In genomic region chr2:48948841-48949584, GRCm38 (mm10) we compare ENCODE assay signal across 8 mouse cellular contexts. TPM values are rescaled to one million over a fixed set of nuclear protein-coding genes. Genes with fewer than 3 reads are reported as not detected.
DNase-seq lines count a peak whose midpoint lies in the region; ATAC-seq and TF ChIP-seq lines count a peak whose summit lies in the region.

Gene Mbd5 (plus strand): TSS chr2:48949508.

- no peaks in the 10 kb centered on the region for H3K36me3 ChIP-seq in ES-Bruce4 (ENCODE audit: control insufficient read depth, insufficient read depth, low read length, poor library complexity, severe bottlenecking)
- no peaks in the 10 kb centered on the region for H3K36me3 ChIP-seq in forebrain, embryonic 13.5 days (ENCODE audit: poor library complexity, severe bottlenecking)
- no peaks in the 10 kb centered on the region for H3K36me3 ChIP-seq in liver, postnatal 0 days (replicated peaks; ENCODE audit: insufficient read depth, low read length)
- H3K36me3 ChIP-seq in neural tube, embryonic 14.5 days (ENCODE audit: control insufficient read depth, insufficient read depth, low read length), result no peaks in the 10 kb centered on the region

- TF ChIP-seq CTCF in ES-Bruce4 (IDR thresholded peaks at IDR 0.05; ENCODE audit: low read depth, low read length), result no peak
- no peak for TF ChIP-seq CTCF in liver, postnatal 0 days (IDR thresholded peaks at IDR 0.05; ENCODE audit: low read depth)

- no peaks in the 10 kb centered on the region for H3K9me3 ChIP-seq in ES-Bruce4 (replicated peaks; ENCODE audit: control insufficient read depth, insufficient read depth, low read length, poor library complexity, severe bottlenecking)
- no peaks in the 10 kb centered on the region for H3K9me3 ChIP-seq in forebrain, embryonic 13.5 days (replicated peaks)
- H3K9me3 ChIP-seq in liver, postnatal 0 days (ENCODE audit: low read length), result no peaks in the 10 kb centered on the region
- H3K9me3 ChIP-seq in neural tube, embryonic 14.5 days (ENCODE audit: control insufficient read depth, low read length), result no peaks in the 10 kb centered on the region

- peak; percentile 93 for ATAC-seq in cerebellum, adult (ENCODE audit: insufficient number of reproducible peaks, low FRiP score, low TSS enrichment)
- peak; percentile 99 for ATAC-seq in forebrain, embryonic 13.5 days
- ATAC-seq in liver, postnatal 0 days, result peak; percentile 98
- ATAC-seq in neural tube, embryonic 14.5 days (ENCODE audit: low read depth), result peak; percentile 98

- DNase-seq in heart, postnatal 10 days, result peak; percentile 99
- DNase-seq in large intestine, adult 2 months (ENCODE audit: low read depth, low spot score), result peak; percentile 86
- DNase-seq in liver, postnatal 0 days, result peak; percentile 99
- DNase-seq in testis, postnatal 10 days (ENCODE audit: low spot score), result peak; percentile 100

- H3K4me1 ChIP-seq in ES-Bruce4 (ENCODE audit: control insufficient read depth, insufficient read depth, low read length), result no peaks in the 10 kb centered on the region
- H3K4me1 ChIP-seq in forebrain, embryonic 13.5 days, result peaks cover 18% of the 10 kb centered on the region
- peaks cover 3% of the 10 kb centered on the region; the same call in 1 of the 2 replicates for H3K4me1 ChIP-seq in liver, postnatal 0 days (ENCODE audit: insufficient read depth)
- peaks cover 13% of the 10 kb centered on the region for H3K4me1 ChIP-seq in neural tube, embryonic 14.5 days (ENCODE audit: control insufficient read depth, insufficient read depth, low read length)

- peak within 1 kb of the TSS; percentile 86 for H3K27ac ChIP-seq in ES-Bruce4 (ENCODE audit: insufficient read depth, low read length)
- peak within 1 kb of the TSS; percentile 95 for H3K27ac ChIP-seq in forebrain, embryonic 13.5 days
- H3K27ac ChIP-seq in liver, postnatal 0 days (ENCODE audit: low read depth), result peak within 1 kb of the TSS; percentile 92
- H3K27ac ChIP-seq in neural tube, embryonic 14.5 days (ENCODE audit: low read depth, low read length), result peak within 1 kb of the TSS; percentile 91

- H3K9ac ChIP-seq in ES-Bruce4 (ENCODE audit: low read depth, poor library complexity, severe bottlenecking), result peak within 1 kb of the TSS; percentile 86
- peak within 1 kb of the TSS; percentile 93 for H3K9ac ChIP-seq in forebrain, embryonic 13.5 days
- H3K9ac ChIP-seq in liver, postnatal 0 days (replicated peaks), result peak within 1 kb of the TSS; percentile 91
- H3K9ac ChIP-seq in neural tube, embryonic 14.5 days (replicated peaks; ENCODE audit: low read depth, low read length), result peak within 1 kb of the TSS; percentile 82

- under 1% methylated on average over 41 of the region's 49 CpGs for WGBS in forebrain, embryonic 13.5 days
- WGBS in large intestine, adult 2 months, result under 1% methylated on average over 49 of the region's 49 CpGs
- WGBS in liver, postnatal 0 days (ENCODE audit: insufficient replicate concordance), result 1% methylated on average over 45 of the region's 49 CpGs
- WGBS in neural tube, embryonic 14.5 days, result under 1% methylated on average over 43 of the region's 49 CpGs

- peak; percentile 7; the same call in 1 of the 2 replicates for TF ChIP-seq EP300 in ES-Bruce4 (IDR thresholded peaks at IDR 0.05; ENCODE audit: insufficient read depth, low read depth, low read length)
- peak; percentile 45; the same call in 1 of the 2 replicates for TF ChIP-seq EP300 in liver, postnatal 0 days (IDR thresholded peaks at IDR 0.05; ENCODE audit: low read depth)

- peak within 1 kb of the TSS; percentile 100 for H3K4me3 ChIP-seq in ES-Bruce4 (ENCODE audit: low read depth, low read length)
- peak within 1 kb of the TSS; percentile 81 for H3K4me3 ChIP-seq in forebrain, embryonic 13.5 days
- H3K4me3 ChIP-seq in liver, postnatal 0 days (ENCODE audit: low read depth, low read length), result peak within 1 kb of the TSS; percentile 92
- peak within 1 kb of the TSS; percentile 71 for H3K4me3 ChIP-seq in neural tube, embryonic 14.5 days (ENCODE audit: low read depth, low read length)

- peak within 1 kb of the TSS; percentile 83 for H3K4me2 ChIP-seq in forebrain, embryonic 13.5 days
- H3K4me2 ChIP-seq in liver, postnatal 0 days (ENCODE audit: low read depth, low read length), result peak within 1 kb of the TSS; percentile 76
- peak within 1 kb of the TSS; percentile 77 for H3K4me2 ChIP-seq in neural tube, embryonic 14.5 days (ENCODE audit: low read depth, low read length)

- no peaks in the 10 kb centered on the region for H3K27me3 ChIP-seq in ES-Bruce4 (ENCODE audit: control insufficient read depth, insufficient read depth, low read length, poor library complexity, severe bottlenecking)
- no peaks in the 10 kb centered on the region for H3K27me3 ChIP-seq in forebrain, embryonic 13.5 days
- H3K27me3 ChIP-seq in liver, postnatal 0 days (ENCODE audit: insufficient read depth, low read length), result no peaks in the 10 kb centered on the region
- no peaks in the 10 kb centered on the region for H3K27me3 ChIP-seq in neural tube, embryonic 14.5 days (ENCODE audit: control insufficient read depth, insufficient read depth, low read length)

- peak; percentile 93 for TF ChIP-seq POLR2A in ES-Bruce4 (IDR thresholded peaks at IDR 0.05; ENCODE audit: insufficient read depth, low read length)

- intact Hi-C loops in heart, postnatal 10 days (cut with DNase I), result no loop called here

RNA-seq across cellular contexts. Expression of gene Mbd5, which starts in this region (rescaled TPM):
- polyA plus RNA-seq in ES-Bruce4 (2011; ENCODE audit: insufficient read depth, insufficient read length, low read depth, missing spikeins), result 24.7 and 26.1 TPM in 2 replicates
- 33.0 and 37.8 TPM in 2 replicates for polyA plus RNA-seq in forebrain, embryonic 13.5 days (2015; fragmentation: Nextera tagmentation; extraction: Ambion mirVana)
- 10 to 100 TPM; 34.4 to 37.8 TPM for total RNA-seq in heart, postnatal 10 days (2021)
- 3.4 and 4.3 TPM in 2 replicates for polyA plus RNA-seq in large intestine, adult 2 months (2012; rRNA removed)
- 5.2 and 5.4 TPM in 2 replicates for polyA plus RNA-seq in liver, postnatal 0 days (2015; fragmentation: Nextera tagmentation; extraction: Ambion mirVana)
- polyA plus RNA-seq in neural tube, embryonic 14.5 days (2014; fragmentation: Nextera tagmentation; extraction: Ambion mirVana), result 51.6 and 53.9 TPM in 2 replicates

Comparison
In these comparisons a context has a peak if more than half of its experiments do, and no peak if none do; other contexts are left out.
1. Peak in every context shown above with its lines: DNase-seq, ATAC-seq, H3K4me3 ChIP-seq and H3K27ac ChIP-seq.